Mouse (Mus musculus) thymus, adult 2 months (tissue): ENCODE results near the gene Slc25a38. TPM values are rescaled to one million over a fixed set of nuclear protein-coding genes. Genes with fewer than 3 reads are reported as not detected.
A peak's percentile ranks its signal among the peaks of the same experiment; 100 is the strongest.

Experiments
- DNase-seq: peaks from one replicate; pipeline ENCODE4 v3.0.0; 2021
- H3K27ac ChIP-seq: fragments of 200-500 bp; 2 replicates; pipeline ENCODE4 v1.5.1; 2012; ENCODE audit warnings: low read length, control low read depth; ENCODE audit not compliant: control insufficient read depth, insufficient read depth
- H3K27me3 ChIP-seq: fragments of 200-500 bp; 2 replicates; pipeline ENCODE4 v1.6.1; 2012; ENCODE audit warnings: mild to moderate bottlenecking, low read length, moderate library complexity, mixed read lengths; ENCODE audit not compliant: control insufficient read depth, insufficient read depth
- H3K36me3 ChIP-seq: fragments of 200-500 bp; 2 replicates; pipeline ENCODE4 v1.6.1; 2012; ENCODE audit warnings: mild to moderate bottlenecking, low read length, moderate library complexity; ENCODE audit not compliant: control insufficient read depth, insufficient read depth
- H3K4me1 ChIP-seq: fragments of 200-500 bp; replicated peaks from 2 replicates; pipeline ENCODE4 v1.6.1; 2012; ENCODE audit warnings: low read length; ENCODE audit not compliant: control insufficient read depth, insufficient read depth
- H3K4me3 ChIP-seq: fragments of 200-500 bp; 2 replicates; pipeline ENCODE4 v1.5.1; 2012; ENCODE audit warnings: mild to moderate bottlenecking, low read length, control low read depth, moderate library complexity; ENCODE audit not compliant: control insufficient read depth, insufficient read depth
- CTCF ChIP-seq: fragments of 200-500 bp; IDR thresholded peaks from 2 replicates; pipeline ENCODE4 v1.5.1; 2012; ENCODE audit warnings: mild to moderate bottlenecking, control low read depth, low read length, moderate library complexity, borderline replicate concordance; ENCODE audit not compliant: control insufficient read depth, poor library complexity, insufficient read depth; ENCODE audit errors: extremely low read depth
- POLR2A ChIP-seq: fragments of 200-500 bp; IDR thresholded peaks from 2 replicates; pipeline ENCODE4 v1.6.1; 2012; ENCODE audit warnings: mild to moderate bottlenecking, low read length, control low read depth, moderate library complexity; ENCODE audit not compliant: control insufficient read depth, poor library complexity, insufficient read depth; ENCODE audit errors: extremely low read depth
- WGBS: fragments of 180-500 bp; shearing (Covaris S2); methylation state at CpG from one replicate; pipeline ENCODE4 v1.1.7; 2018; 5-methylcytosine and 5-hydroxymethylcytosine counted together
- polyA plus RNA-seq: library from polyadenylated mRNA; depleted of rRNA; stranded (reverse); fragments of >200 nt; gene quantifications from 2 replicates; pipeline ENCODE4 v1.2.3, GENCODE M21; 2012

Slc25a38 gene
- polyA plus RNA-seq, 1 experiment, result 79.9 TPM

GRCm38 (mm10) chr9:120082691-120083090, 27.5 kb upstream of the Slc25a38 start:
- H3K36me3 ChIP-seq, result no peaks in the 10 kb centered on the region
- H3K4me3 ChIP-seq, result no peak overlapping the region
- no peak overlapping the region for H3K27ac ChIP-seq
- no peak for DNase-seq
- WGBS, result 37% methylated on average over 4 of the region's 4 CpGs
- TF ChIP-seq POLR2A (no peak), CTCF (no peak)
- no peaks in the 10 kb centered on the region for H3K27me3 ChIP-seq
- peaks cover 42% of the 10 kb centered on the region for H3K4me1 ChIP-seq

GRCm38 (mm10) chr9:120083158-120083894, 26.8 kb upstream of the Slc25a38 start:
- 58% methylated on average over 18 of the region's 18 CpGs for WGBS
- no peak overlapping the region for H3K4me3 ChIP-seq
- no peaks in the 10 kb centered on the region for H3K36me3 ChIP-seq
- H3K4me1 ChIP-seq, result peaks cover 41% of the 10 kb centered on the region
- DNase-seq, result no peak
- no peaks in the 10 kb centered on the region for H3K27me3 ChIP-seq
- peak overlapping the region; percentile 4; the same call in 1 of the 2 replicates for H3K27ac ChIP-seq
- TF ChIP-seq POLR2A (no peak), CTCF (no peak)

GRCm38 (mm10) chr9:120084406-120084805, 25.8 kb upstream of the Slc25a38 start:
- DNase-seq, result peak; percentile 34
- peaks cover 36% of the 10 kb centered on the region for H3K4me1 ChIP-seq
- 5% methylated on average over 9 of the region's 9 CpGs for WGBS
- H3K27ac ChIP-seq, result no peak overlapping the region
- no peak for TF ChIP-seq POLR2A
- no peak for TF ChIP-seq CTCF
- no peaks in the 10 kb centered on the region for H3K27me3 ChIP-seq
- no peaks in the 10 kb centered on the region for H3K36me3 ChIP-seq
- no peak overlapping the region for H3K4me3 ChIP-seq

- WGBS, result 94% methylated on average over 7 of the region's 7 CpGs
- DNase-seq, result no peak
Observed at GRCm38 (mm10) chr9:120089125-120089524, 21.0 kb upstream of the Slc25a38 start.

GRCm38 (mm10) chr9:120091086-120091485, 19.1 kb upstream of the Slc25a38 start:
- no peaks in the 10 kb centered on the region for H3K27me3 ChIP-seq
- H3K4me1 ChIP-seq, result peaks cover 21% of the 10 kb centered on the region
- TF ChIP-seq POLR2A (no peak), CTCF (no peak)
- DNase-seq, result no peak
- peak overlapping the region; percentile 42; the same call in 1 of the 2 replicates for H3K27ac ChIP-seq
- no peaks in the 10 kb centered on the region for H3K36me3 ChIP-seq
- no peak overlapping the region for H3K4me3 ChIP-seq
- 62% methylated on average over 10 of the region's 10 CpGs for WGBS

More at GRCm38 (mm10) chr9:120089125-120089524, 21.0 kb upstream of the Slc25a38 start:
- TF ChIP-seq POLR2A (no peak), CTCF (no peak)
- no peak overlapping the region for H3K27ac ChIP-seq
- H3K4me3 ChIP-seq, result no peak overlapping the region
- H3K36me3 ChIP-seq, result no peaks in the 10 kb centered on the region
- H3K4me1 ChIP-seq, result peaks cover 23% of the 10 kb centered on the region
- no peaks in the 10 kb centered on the region for H3K27me3 ChIP-seq

GRCm38 (mm10) chr9:120091696-120092238, 18.4 kb upstream of the Slc25a38 start, which contains the start of gene Ccr8:
Gene Ccr8 (plus strand): TSS chr9:120092114.
- H3K4me3 ChIP-seq, result peak within 1 kb of the TSS; percentile 19
- peak within 1 kb of the TSS; percentile 42; the same call in 1 of the 2 replicates for H3K27ac ChIP-seq
- H3K4me1 ChIP-seq, result peaks cover 24% of the 10 kb centered on the region
- no peaks in the 10 kb centered on the region for H3K36me3 ChIP-seq
- no peaks in the 10 kb centered on the region for H3K27me3 ChIP-seq
- 72% methylated on average over 5 of the region's 5 CpGs for WGBS
- DNase-seq, result no peak
- TF ChIP-seq POLR2A, result no peak
- TF ChIP-seq CTCF, result no peak

GRCm38 (mm10) chr9:120093701-120094100, 16.5 kb upstream of the Slc25a38 start:
- Histone ChIP-seq H3K36me3 (no peaks in the 10 kb centered on the region), H3K4me1 (peaks cover 24% of the 10 kb centered on the region), H3K27me3 (no peaks in the 10 kb centered on the region), H3K27ac (no peak overlapping the region), H3K4me3 (no peak overlapping the region)
- TF ChIP-seq POLR2A (no peak), CTCF (no peak)
- WGBS, result 96% methylated on average over 13 of the region's 13 CpGs
- no peak for DNase-seq
